Mouse (Mus musculus): ENCODE data around the gene Kcnk4. TPM values are rescaled to one million over a fixed set of nuclear protein-coding genes. Genes with fewer than 3 reads are reported as not detected.
A peak's percentile ranks its signal among the peaks of the same experiment; 100 is the strongest.

Kcnk4 gene
- polyA plus RNA-seq, 2 experiments: 1.1 TPM

- WGBS: under 1% methylated on average over 35 of the region's 35 CpGs
- Histone ChIP-seq H3K4me3 (replicated peaks; ENCODE audit: low read length) (peak overlapping the region; percentile 62), H3K9me3 (ENCODE audit: control insufficient read depth, low read length) (no peaks in the 10 kb centered on the region)
Measured at GRCm38 (mm10) chr19:6951381-6951968, 17.2 kb upstream of the Kcnk4 start.

GRCm38 (mm10) chr19:6950613-6951153 is 16.4 kb upstream of the Kcnk4 start:
- H3K4me1 ChIP-seq (ENCODE audit: control insufficient read depth, insufficient read depth, low read length): peaks cover 18% of the 10 kb centered on the region
- DNase-seq (ENCODE audit: low spot score): peak; percentile 72
- H3K4me2 ChIP-seq (replicated peaks; ENCODE audit: low read depth, low read length, severe bottlenecking): peak overlapping the region; percentile 98
- peak; percentile 67; the same call in 1 of the 2 replicates for TF ChIP-seq POLR2A (IDR thresholded peaks at IDR 0.05; ENCODE audit: borderline replicate concordance, extremely low read depth, insufficient read depth, insufficient read length)
- peaks cover 28% of the 10 kb centered on the region for H3K36me3 ChIP-seq (ENCODE audit: control insufficient read depth, insufficient read depth, low read length)
- H3K4me3 ChIP-seq (replicated peaks; ENCODE audit: low read length): peak overlapping the region; percentile 62
- peak; percentile 48 for ATAC-seq (ENCODE audit: low FRiP score, low read depth)
- under 1% methylated on average over 28 of the region's 28 CpGs for WGBS
- peak overlapping the region; percentile 70 for H3K9ac ChIP-seq (ENCODE audit: low read depth, low read length, severe bottlenecking)
- no peaks in the 10 kb centered on the region for H3K27me3 ChIP-seq (ENCODE audit: control insufficient read depth, insufficient read depth, low read length)
- H3K27ac ChIP-seq (replicated peaks; ENCODE audit: low read depth, low read length): peak overlapping the region; percentile 92
- H3K9me3 ChIP-seq (ENCODE audit: control insufficient read depth, low read length): no peaks in the 10 kb centered on the region

More at GRCm38 (mm10) chr19:6951381-6951968, 17.2 kb upstream of the Kcnk4 start:
- DNase-seq (ENCODE audit: low spot score) (peak; percentile 92), ATAC-seq (ENCODE audit: low FRiP score, low read depth) (peak; percentile 86)
- peak overlapping the region; percentile 92 for H3K27ac ChIP-seq (replicated peaks; ENCODE audit: low read depth, low read length)
- H3K9ac ChIP-seq (ENCODE audit: low read depth, low read length, severe bottlenecking): peak overlapping the region; percentile 70
- peak overlapping the region; percentile 98 for H3K4me2 ChIP-seq (replicated peaks; ENCODE audit: low read depth, low read length, severe bottlenecking)
- TF ChIP-seq POLR2A (IDR thresholded peaks at IDR 0.05; ENCODE audit: borderline replicate concordance, extremely low read depth, insufficient read depth, insufficient read length): 0 out of 2 replicates have a peak, but pooled peaks have one; percentile 9
- peaks cover 18% of the 10 kb centered on the region for H3K4me1 ChIP-seq (ENCODE audit: control insufficient read depth, insufficient read depth, low read length)
- H3K36me3 ChIP-seq (ENCODE audit: control insufficient read depth, insufficient read depth, low read length): peaks cover 32% of the 10 kb centered on the region
- no peaks in the 10 kb centered on the region for H3K27me3 ChIP-seq (ENCODE audit: control insufficient read depth, insufficient read depth, low read length)

GRCm38 (mm10) chr19:6949951-6950350 is 15.6 kb upstream of the Kcnk4 start:
- Histone ChIP-seq H3K27me3 (ENCODE audit: control insufficient read depth, insufficient read depth, low read length) (no peaks in the 10 kb centered on the region), H3K4me3 (replicated peaks; ENCODE audit: low read length) (peak overlapping the region; percentile 62), H3K9me3 (ENCODE audit: control insufficient read depth, low read length) (no peaks in the 10 kb centered on the region), H3K9ac (ENCODE audit: low read depth, low read length, severe bottlenecking) (peak overlapping the region; percentile 70; the same call in 1 of the 2 replicates), H3K4me2 (replicated peaks; ENCODE audit: low read depth, low read length, severe bottlenecking) (peak overlapping the region; percentile 98), H3K4me1 (ENCODE audit: control insufficient read depth, insufficient read depth, low read length) (peaks cover 18% of the 10 kb centered on the region), H3K27ac (replicated peaks; ENCODE audit: low read depth, low read length) (peak overlapping the region; percentile 92; the same call in 1 of the 2 replicates), H3K36me3 (ENCODE audit: control insufficient read depth, insufficient read depth, low read length) (peaks cover 26% of the 10 kb centered on the region)
- WGBS: 67% methylated on average over 5 of the region's 5 CpGs
- ATAC-seq (ENCODE audit: low FRiP score, low read depth) (no peak), DNase-seq (ENCODE audit: low spot score) (no peak)
- no peak for TF ChIP-seq POLR2A (IDR thresholded peaks at IDR 0.05; ENCODE audit: borderline replicate concordance, extremely low read depth, insufficient read depth, insufficient read length)

- Histone ChIP-seq H3K4me1 (ENCODE audit: control insufficient read depth, insufficient read depth, low read length) (peaks cover 18% of the 10 kb centered on the region), H3K27ac (replicated peaks; ENCODE audit: low read depth, low read length) (no peak overlapping the region), H3K9me3 (ENCODE audit: control insufficient read depth, low read length) (no peaks in the 10 kb centered on the region), H3K9ac (ENCODE audit: low read depth, low read length, severe bottlenecking) (no peak overlapping the region), H3K4me2 (replicated peaks; ENCODE audit: low read depth, low read length, severe bottlenecking) (no peak overlapping the region), H3K4me3 (replicated peaks; ENCODE audit: low read length) (no peak overlapping the region), H3K36me3 (ENCODE audit: control insufficient read depth, insufficient read depth, low read length) (peaks cover 22% of the 10 kb centered on the region), H3K27me3 (ENCODE audit: control insufficient read depth, insufficient read depth, low read length) (no peaks in the 10 kb centered on the region)
- ATAC-seq (ENCODE audit: low FRiP score, low read depth): no peak
- 89% methylated on average over 5 of the region's 5 CpGs for WGBS
- no peak for DNase-seq (ENCODE audit: low spot score)
- TF ChIP-seq POLR2A (IDR thresholded peaks at IDR 0.05; ENCODE audit: borderline replicate concordance, extremely low read depth, insufficient read depth, insufficient read length): no peak
Measured at GRCm38 (mm10) chr19:6949532-6949931, 15.2 kb upstream of the Kcnk4 start.

- no peaks in the 10 kb centered on the region for H3K27me3 ChIP-seq (ENCODE audit: control insufficient read depth, insufficient read depth, low read length)
- peaks cover 18% of the 10 kb centered on the region for H3K4me1 ChIP-seq (ENCODE audit: control insufficient read depth, insufficient read depth, low read length)
- ATAC-seq (ENCODE audit: low FRiP score, low read depth) (no peak), DNase-seq (ENCODE audit: low spot score) (no peak)
- H3K4me3 ChIP-seq (replicated peaks; ENCODE audit: low read length): no peak overlapping the region
- H3K4me2 ChIP-seq (replicated peaks; ENCODE audit: low read depth, low read length, severe bottlenecking): no peak overlapping the region
- 81% methylated on average over 4 of the region's 4 CpGs for WGBS
- no peak overlapping the region for H3K27ac ChIP-seq (replicated peaks; ENCODE audit: low read depth, low read length)
- no peak overlapping the region for H3K9ac ChIP-seq (ENCODE audit: low read depth, low read length, severe bottlenecking)
- TF ChIP-seq POLR2A (IDR thresholded peaks at IDR 0.05; ENCODE audit: borderline replicate concordance, extremely low read depth, insufficient read depth, insufficient read length): no peak
- H3K9me3 ChIP-seq (ENCODE audit: control insufficient read depth, low read length): no peaks in the 10 kb centered on the region
- H3K36me3 ChIP-seq (ENCODE audit: control insufficient read depth, insufficient read depth, low read length): peaks cover 12% of the 10 kb centered on the region
Measured at GRCm38 (mm10) chr19:6948186-6948585, 13.9 kb upstream of the Kcnk4 start.

All from limb, embryonic 14.5 days (tissue).